Mouse (Mus musculus) right cerebral cortex, adult 2 months (tissue): ENCODE measurements at regions not wholly inside any gene's neighbourhood (a gene's known extent, or its start where the extent isn't known, plus 50 kb on each side); places are given as distances from the start of the nearest gene placed in this dataset.

Experiments
- DNase-seq, 2 experiments: peaks; one replicate each; pipeline ENCODE4 v3.0.0; 2021 to 2022; ENCODE audit warnings: low spot score in 2 of 2

- no peak for DNase-seq
These were observed 53.2 kb upstream of the Col1a1 start for GRCm38 (mm10) chr11:94882687-94883383.

DNA sequence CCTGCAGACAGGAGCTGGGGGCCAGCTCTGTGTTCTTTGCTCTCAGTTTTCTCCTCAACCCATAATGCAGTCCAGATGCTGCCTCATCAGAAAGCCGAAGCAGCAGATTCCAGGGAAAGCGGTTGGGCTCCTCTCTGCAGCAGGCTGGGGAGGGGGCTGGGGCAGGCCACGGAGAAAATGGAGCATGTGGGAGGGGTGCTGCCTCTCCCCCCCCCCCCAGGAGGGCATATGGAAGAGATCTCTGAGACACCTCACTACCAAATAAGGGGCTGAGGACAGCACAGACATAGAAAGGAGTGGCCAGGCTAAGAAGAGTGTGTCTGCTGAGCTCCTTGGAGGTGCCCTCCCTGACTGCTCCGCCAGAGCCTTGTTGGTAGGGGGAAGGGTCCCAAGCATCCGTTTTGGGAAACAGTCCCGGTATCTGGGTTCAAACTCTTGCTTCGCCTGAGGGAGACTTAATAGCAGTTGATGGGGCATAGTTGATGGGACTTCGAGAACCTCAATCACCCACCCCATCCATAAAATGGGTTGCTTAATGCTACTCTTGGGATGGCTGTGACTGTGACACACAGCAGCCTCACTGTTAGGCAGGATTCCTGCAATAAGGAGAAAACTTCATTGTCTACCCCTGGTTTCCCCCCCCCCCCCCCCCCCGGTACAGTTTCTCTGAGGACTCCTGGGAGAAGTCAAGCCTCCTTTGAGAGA, 53.9 kb upstream of the Col1a1 start:
- no peak for DNase-seq

DNA sequence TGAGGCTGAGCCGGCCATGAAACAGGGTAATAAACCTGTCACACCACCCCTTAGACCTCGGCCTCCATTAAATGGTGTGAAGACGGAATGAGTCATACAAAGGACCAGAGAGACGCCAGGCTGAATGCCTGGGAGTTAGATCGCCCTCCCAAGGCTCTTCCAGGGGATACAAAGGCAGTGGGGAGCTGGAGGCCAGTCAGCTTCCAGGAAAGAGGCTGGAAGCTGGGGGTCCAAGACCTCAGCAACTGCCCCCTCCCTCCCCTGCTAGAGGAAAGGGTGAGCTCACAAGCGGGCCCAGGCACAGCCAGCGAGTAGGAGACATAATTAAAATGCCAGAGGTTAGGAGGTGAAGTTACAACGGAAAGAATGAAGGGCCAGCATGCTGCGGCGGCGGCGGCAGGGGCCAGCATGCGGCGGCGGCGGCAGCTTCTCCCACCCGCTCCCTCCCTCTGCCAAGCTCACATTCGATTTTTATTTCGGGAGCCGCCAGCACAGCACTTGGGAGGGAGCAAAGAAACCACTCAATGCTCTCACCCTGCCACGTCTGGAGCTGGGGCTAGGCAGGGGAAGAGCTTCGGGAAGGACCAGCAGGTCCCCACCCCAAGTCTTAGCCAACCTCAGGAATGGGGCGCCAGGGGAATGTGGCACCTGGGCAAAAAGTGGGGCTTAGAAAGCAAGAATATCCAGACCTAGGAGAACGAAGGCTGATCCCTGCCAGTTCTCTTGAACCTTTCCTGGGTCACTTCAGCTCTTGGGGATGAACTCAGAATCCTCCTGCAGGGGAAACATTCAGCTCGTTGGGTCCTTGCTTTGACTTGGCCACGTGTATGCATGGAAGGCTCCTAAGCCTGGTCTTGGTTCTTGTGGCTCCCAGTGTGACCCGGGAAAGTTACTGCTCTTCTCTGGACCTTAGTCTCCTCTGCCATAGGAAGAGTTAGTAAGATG, 54.9 kb upstream of the Col1a1 start:
- peak; percentile 17 for DNase-seq

GRCm38 (mm10) chr11:94876707-94877106, 59.3 kb upstream of the Col1a1 start:
- no peak for DNase-seq

DNA sequence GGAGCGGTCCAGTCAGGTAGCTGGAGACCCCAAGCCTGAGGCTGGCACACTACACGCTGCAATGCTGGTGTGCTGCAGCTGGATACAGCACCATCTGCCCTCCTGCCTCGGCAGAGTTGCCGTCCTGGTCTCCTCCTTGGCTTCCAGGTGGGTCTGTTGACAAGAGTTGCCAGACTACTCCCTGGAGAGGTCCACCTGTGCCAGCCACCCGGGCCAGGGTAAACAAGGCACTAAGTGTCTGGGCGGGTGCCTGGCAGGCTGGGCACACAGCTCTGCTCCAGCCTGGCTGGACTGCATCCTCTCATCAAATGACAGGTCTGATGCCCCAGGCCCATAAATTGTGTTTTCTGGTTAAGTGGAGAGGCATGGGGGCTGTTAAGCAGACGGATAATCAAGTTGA, 61.0 kb upstream of the Col1a1 start:
- DNase-seq, result no peak

DNA sequence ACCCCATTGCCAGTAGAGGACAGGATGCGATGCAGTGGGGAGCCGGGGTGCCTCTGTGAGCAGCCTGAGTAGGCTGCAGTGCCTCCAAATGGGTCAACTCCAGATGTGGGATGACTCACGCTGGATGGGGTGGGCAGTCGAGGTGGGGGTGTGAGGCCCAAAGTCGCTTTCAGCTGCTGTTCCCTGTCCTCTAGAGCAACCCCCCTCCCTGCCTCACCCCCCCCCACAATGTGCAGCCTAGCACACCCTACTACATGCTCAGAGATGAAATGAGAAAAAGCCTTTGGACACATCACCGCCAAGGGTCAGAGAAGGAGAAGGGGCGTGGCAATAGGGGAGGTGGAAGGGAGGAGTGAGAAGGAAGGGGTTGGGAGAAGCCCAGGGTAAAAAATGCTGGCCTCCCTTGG, 61.9 kb upstream of the Col1a1 start:
- DNase-seq, result no peak

GRCm38 (mm10) chr11:94873693-94874092, 62.3 kb upstream of the Col1a1 start:
- DNase-seq, result no peak

GRCm38 (mm10) chr11:94872921-94873320, 63.1 kb upstream of the Col1a1 start:
- DNase-seq, result peak; percentile 20 to 22

DNA sequence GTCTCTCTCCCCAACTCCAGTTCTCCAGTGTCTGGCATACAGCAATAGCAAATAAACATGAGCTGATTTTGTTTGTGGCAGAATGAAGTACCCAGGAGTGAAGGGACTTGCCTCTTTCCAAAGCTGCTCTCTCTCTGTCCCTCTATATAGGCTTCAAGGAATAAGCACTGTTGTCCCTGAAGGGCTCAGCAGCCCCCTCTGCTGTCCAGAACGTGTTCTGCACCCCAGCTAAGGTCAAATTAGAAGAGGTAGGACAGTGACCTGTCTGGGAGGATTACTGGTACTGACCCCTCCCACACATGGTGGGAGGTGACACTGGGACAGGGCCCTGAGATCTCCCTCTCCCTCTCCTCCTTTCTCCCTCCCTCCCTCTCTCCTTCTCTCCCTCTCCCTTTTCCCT, 65.7 kb upstream of the Col1a1 start:
- peak; percentile 46 to 62 for DNase-seq

- peak; percentile 30 to 35 for DNase-seq
These were observed 66.2 kb upstream of the Col1a1 start for GRCm38 (mm10) chr11:94869866-94870265.

GRCm38 (mm10) chr11:94866176-94866967, 69.7 kb upstream of the Col1a1 start:
- DNase-seq, result peak; percentile 68 to 77

- DNase-seq, result no peak
These were observed 67.6 kb upstream of the Tmem92 start for GRCm38 (mm10) chr11:94850129-94850528.

- no peak for DNase-seq
These were observed 56.6 kb upstream of the Tmem92 start for GRCm38 (mm10) chr11:94839133-94839532.

DNA sequence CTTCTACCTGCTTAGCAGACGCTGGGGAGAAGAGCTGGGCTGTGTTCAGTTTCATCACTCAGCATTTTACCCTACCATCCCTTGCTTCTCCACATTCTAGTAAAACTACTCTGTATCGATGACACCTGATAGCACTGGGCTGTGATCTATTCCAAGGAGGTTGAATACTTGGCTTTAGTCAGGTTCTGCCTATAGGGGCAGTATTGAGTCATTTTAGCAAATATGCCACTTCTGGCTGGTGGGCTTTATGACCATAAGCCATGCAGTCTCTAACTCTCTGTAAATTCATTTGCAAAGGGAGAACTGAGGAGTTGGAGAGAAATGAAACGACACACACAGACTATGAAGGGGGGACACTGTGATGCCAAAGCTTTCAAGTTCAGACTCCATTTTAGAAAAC, 55.6 kb upstream of the Tmem92 start:
- DNase-seq, result no peak

DNA sequence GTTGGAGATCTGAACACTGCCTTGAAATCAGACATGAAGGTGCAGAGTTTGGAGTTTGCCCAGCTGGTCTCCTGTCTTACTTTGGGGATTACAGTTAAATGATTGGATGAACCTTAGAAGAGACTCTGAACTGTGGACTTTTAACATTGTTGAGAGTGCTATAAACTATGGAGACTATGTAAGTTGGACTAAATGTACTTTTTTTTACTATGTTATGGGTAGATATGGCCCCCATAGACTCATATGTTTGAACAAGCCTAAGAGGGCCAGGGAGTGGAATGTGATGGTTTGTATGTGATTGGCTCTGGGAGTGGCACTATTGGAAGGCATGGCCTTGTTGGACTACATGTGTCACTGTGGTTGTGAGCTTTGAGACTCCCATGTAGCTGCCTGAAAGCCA, 53.8 kb upstream of the Tmem92 start:
- DNase-seq, result no peak

DNA sequence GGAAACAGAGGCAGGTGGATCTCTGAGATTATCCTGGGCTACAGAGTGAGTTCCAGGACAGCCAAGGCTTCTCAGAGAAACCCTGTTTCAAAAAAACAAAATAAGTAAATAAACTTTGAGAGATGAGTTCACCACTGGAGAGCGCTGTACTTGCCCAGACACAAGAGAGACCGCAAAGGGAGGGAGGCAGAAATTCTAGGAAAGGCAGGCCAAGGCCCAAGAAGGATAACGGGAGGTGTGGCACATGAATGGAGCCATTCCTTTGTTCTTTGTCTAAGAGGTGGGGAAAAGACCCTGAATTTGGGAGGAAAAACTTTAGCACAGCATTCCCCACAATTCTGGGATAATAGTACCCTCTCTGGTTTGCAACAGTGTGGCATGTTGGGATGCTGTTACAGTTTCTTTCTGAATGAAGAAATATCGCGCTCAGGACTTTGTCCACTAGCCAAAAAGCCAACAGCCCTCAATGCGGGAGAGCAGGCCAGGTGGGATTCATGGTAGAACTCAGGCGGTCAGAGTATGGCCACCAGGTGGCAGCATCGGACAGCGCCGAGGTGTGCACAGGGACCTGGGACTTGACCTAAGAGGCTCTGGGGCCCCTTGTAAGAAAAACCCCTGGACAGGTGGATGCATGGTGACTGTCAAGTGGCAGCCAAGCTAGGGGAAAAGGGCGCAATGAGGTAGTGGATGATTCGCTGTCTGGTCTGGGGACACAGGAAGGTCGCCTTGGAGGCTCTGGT, 49.9 kb upstream of the Tmem92 start:
- DNase-seq, result peak; percentile 49 to 61
